Mouse (Mus musculus) intestine, embryonic 14.5 days (tissue): Measurements from ENCODE around the gene Sdhc. TPM values are rescaled to one million over a fixed set of nuclear protein-coding genes. Genes with fewer than 3 reads are reported as not detected.

Source experiments
- ATAC-seq: fragments of 200-750 bp; cut with Nextera tagmentation; replicated peaks from 2 replicates; pipeline ENCODE4 v1.8.0; 2017; ENCODE audit warnings: low read depth, moderate number of reproducible peaks, moderate TSS enrichment, moderate library complexity; ENCODE audit not compliant: low FRiP score, low TSS enrichment
- DNase-seq: peaks from one replicate; pipeline ENCODE4 v3.0.0-alpha.2; 2018; ENCODE audit warnings: low spot score
- H3K27ac ChIP-seq: fragments of 300-500 bp; sonication (generic); 2 replicates; pipeline ENCODE4 v1.5.1; 2014; ENCODE audit warnings: low read depth, mild to moderate bottlenecking, control low read depth
- H3K27me3 ChIP-seq: fragments of 300-500 bp; sonication (generic); replicated peaks from 2 replicates; pipeline ENCODE4 v1.6.1; 2014; ENCODE audit warnings: low read length, control low read depth; ENCODE audit not compliant: control insufficient read depth, insufficient read depth
- H3K36me3 ChIP-seq: fragments of 300-500 bp; sonication (generic); 2 replicates; pipeline ENCODE4 v1.6.1; 2014; ENCODE audit warnings: low read length, control low read depth; ENCODE audit not compliant: control insufficient read depth, insufficient read depth
- H3K4me1 ChIP-seq: fragments of 300-500 bp; sonication (generic); replicated peaks from 2 replicates; pipeline ENCODE4 v1.6.1; 2014; ENCODE audit warnings: low read length, control low read depth, mixed read lengths; ENCODE audit not compliant: control insufficient read depth, insufficient read depth
- H3K4me2 ChIP-seq: fragments of 300-500 bp; sonication (generic); 2 replicates; pipeline ENCODE4 v1.6.1; 2014; ENCODE audit warnings: low read length
- H3K4me3 ChIP-seq: fragments of 300-500 bp; sonication (generic); 2 replicates; pipeline ENCODE4 v1.5.1; 2014; ENCODE audit warnings: low read depth, low read length, control low read depth, mixed read lengths
- H3K9ac ChIP-seq: fragments of 300-500 bp; sonication (generic); 2 replicates; pipeline ENCODE4 v1.6.1; 2014; ENCODE audit warnings: mild to moderate bottlenecking, low read length
- H3K9me3 ChIP-seq: fragments of 300-500 bp; sonication (generic); 2 replicates; pipeline ENCODE4 v1.6.1; 2016; ENCODE audit warnings: low read length, control low read depth; ENCODE audit not compliant: control insufficient read depth
- WGBS: fragments of 180-500 bp; shearing (Covaris S2); extraction: QIAGEN DNeasy Blood & Tissue Kit; methylation state at CpG from one replicate; pipeline ENCODE4 v1.1.7; 2014; 5-methylcytosine and 5-hydroxymethylcytosine counted together
- polyA plus RNA-seq: library from polyadenylated mRNA; unstranded; fragments of >200 nt; fragmentation: Nextera tagmentation; extraction: Ambion mirVana; gene quantifications from 2 replicates; pipeline ENCODE4 v1.2.1, GENCODE M21; 2014

Gene Sdhc
- polyA plus RNA-seq: 341 and 347 TPM in 2 replicates

- under 1% methylated on average over 34 of the region's 34 CpGs for WGBS
- Histone ChIP-seq H3K27me3 (no peaks in the 10 kb centered on the region), H3K9ac (peak within 1 kb of the TSS; percentile 68), H3K4me3 (peak within 1 kb of the TSS; percentile 86), H3K9me3 (no peaks in the 10 kb centered on the region), H3K36me3 (peaks cover 8% of the 10 kb centered on the region), H3K4me1 (peaks cover 10% of the 10 kb centered on the region), H3K4me2 (peak within 1 kb of the TSS; percentile 78), H3K27ac (peak within 1 kb of the TSS; percentile 69; the same call in 1 of the 2 replicates)
- ATAC-seq: peak; percentile 97
- peak; percentile 99 for DNase-seq
Observed at GRCm38 (mm10) chr1:171149974-171150760, at the start of gene Sdhc, which contains the start of gene Mpz. TSS of gene Sdhc (minus strand) at chr1:171150603. TSS of gene Mpz (plus strand) at chr1:171150711.

DNA sequence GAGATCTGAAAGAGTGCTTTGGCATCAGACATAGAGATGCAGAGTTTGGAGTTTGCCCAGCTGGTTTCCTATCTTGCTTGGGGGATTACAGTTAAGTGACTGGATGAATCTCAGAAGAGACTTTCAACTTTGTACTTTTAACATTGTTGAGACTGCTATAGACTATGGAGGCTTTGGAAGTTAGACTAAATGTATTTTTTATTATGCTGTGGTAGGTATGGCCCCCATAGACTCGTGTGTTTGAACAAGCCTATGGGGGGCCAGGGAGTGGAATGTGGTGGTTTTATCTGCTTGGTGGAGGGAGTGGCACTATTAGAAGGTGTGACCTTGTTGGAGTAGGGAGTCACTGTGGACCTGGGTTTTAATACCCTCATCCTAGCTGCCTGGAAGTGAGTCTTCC lies 49.1 kb upstream of the Sdhc start:
- no peak overlapping the region for H3K9ac ChIP-seq
- no peak for DNase-seq
- no peak overlapping the region for H3K4me3 ChIP-seq
- 50% methylated on average over 1 of the region's 1 CpGs for WGBS
- H3K27me3 ChIP-seq: peaks cover 23% of the 10 kb centered on the region
- H3K27ac ChIP-seq: no peak overlapping the region
- H3K9me3 ChIP-seq: no peaks in the 10 kb centered on the region
- H3K4me1 ChIP-seq: peaks cover 6% of the 10 kb centered on the region; the same call in 1 of the 2 replicates
- H3K4me2 ChIP-seq: no peak overlapping the region
- ATAC-seq: no peak
- no peaks in the 10 kb centered on the region for H3K36me3 ChIP-seq

DNA sequence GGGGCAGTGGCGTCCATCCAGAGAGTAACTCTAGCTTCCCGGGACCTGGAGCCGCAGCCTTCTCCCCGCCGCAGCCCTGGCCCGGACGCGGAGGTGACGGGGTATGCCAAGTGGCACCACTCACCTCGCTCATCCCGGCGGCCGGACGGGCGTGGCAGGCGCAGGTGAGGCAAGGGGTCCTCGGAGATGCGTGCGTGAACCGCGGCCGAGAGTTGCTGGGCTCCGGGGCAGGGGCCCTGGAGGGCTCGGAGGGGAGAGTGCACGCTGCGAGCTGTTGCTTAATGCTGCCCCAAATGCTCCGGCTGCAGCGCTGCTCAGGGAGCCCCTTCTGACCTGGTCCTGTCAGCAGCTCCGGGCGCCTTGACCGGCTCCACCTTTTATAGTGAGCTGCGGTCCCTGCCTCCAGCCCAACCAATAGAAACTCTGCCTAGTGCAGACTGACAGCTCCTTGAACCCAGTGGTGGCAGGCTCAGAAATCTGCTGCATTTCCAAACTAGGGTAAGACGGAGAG lies 45.5 kb upstream of the Sdhc start, which contains the start of gene Pcp4l1:
Gene Pcp4l1 (minus strand): TSS at position 382 of the 511 bp plus-strand sequence.
- Histone ChIP-seq H3K9me3 (no peaks in the 10 kb centered on the region), H3K36me3 (no peaks in the 10 kb centered on the region), H3K4me1 (peaks cover 29% of the 10 kb centered on the region), H3K9ac (peak within 1 kb of the TSS; percentile 36), H3K4me2 (peak within 1 kb of the TSS; percentile 94), H3K4me3 (peak within 1 kb of the TSS; percentile 50), H3K27me3 (peaks cover 33% of the 10 kb centered on the region), H3K27ac (no peak within 1 kb of the TSS)
- WGBS: under 1% methylated on average over 33 of the region's 33 CpGs
- ATAC-seq (peak; percentile 80), DNase-seq (peak; percentile 75)

- Histone ChIP-seq H3K4me1 (peaks cover 29% of the 10 kb centered on the region), H3K27ac (no peak overlapping the region), H3K4me3 (peak overlapping the region; percentile 50), H3K27me3 (peaks cover 33% of the 10 kb centered on the region), H3K9ac (peak overlapping the region; percentile 36; the same call in 1 of the 2 replicates), H3K36me3 (no peaks in the 10 kb centered on the region), H3K4me2 (peak overlapping the region; percentile 94), H3K9me3 (no peaks in the 10 kb centered on the region)
- WGBS: 13% methylated on average over 20 of the region's 20 CpGs
- ATAC-seq: no peak
- DNase-seq: no peak
Observed at GRCm38 (mm10) chr1:171195046-171195822, 44.8 kb upstream of the Sdhc start.

DNA sequence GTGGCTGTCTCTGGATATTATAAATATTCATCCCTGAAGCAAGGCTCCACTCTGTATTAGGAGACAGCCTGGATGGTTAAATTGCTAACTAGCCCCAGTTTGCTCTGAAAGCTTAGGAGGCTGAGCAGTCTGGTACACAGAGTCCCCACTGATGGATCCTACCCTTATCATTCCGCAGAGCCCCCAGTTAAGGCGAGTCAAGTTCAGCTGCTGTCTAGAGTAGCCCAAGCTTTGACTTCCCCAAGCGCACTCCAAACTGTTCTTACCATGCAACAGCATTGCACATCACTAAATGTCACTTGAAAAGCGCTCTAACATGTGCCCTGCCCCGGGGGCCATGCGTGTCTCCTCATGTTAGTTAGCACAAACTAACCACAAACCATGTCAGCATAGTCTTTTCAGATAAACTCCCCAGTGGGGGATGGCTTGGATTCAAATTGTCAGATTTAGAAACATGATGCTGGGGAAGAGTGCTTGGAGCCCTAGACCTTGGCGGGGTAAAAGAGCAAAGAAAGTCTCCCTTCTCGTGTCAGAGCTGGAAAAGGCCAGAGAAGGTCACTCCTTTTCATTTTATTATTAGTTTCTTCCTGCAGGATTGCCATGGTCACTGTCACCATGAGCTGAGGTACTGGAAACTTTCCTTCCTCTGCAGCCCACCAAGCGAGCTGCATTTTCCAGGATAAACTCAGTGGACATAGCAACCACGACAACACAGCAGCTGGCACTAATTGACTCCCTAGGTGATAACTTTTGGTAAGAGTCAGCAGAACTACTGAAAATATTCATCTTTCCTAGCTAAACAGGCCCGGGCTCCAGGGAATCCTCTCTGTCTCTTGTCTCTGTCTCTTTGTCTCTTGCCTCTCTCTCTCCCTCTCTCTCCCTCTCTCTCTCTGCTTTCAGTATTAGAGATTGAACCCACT lies 43.8 kb upstream of the Sdhc start:
- no peak for DNase-seq
- Histone ChIP-seq H3K9ac (no peak overlapping the region), H3K27ac (no peak overlapping the region), H3K36me3 (no peaks in the 10 kb centered on the region), H3K4me1 (peaks cover 36% of the 10 kb centered on the region), H3K4me2 (peak overlapping the region; percentile 51), H3K27me3 (peaks cover 33% of the 10 kb centered on the region), H3K9me3 (no peaks in the 10 kb centered on the region), H3K4me3 (peak overlapping the region; percentile 27; the same call in 1 of the 2 replicates)
- WGBS: 25% methylated on average over 11 of the region's 11 CpGs
- ATAC-seq: no peak

DNA sequence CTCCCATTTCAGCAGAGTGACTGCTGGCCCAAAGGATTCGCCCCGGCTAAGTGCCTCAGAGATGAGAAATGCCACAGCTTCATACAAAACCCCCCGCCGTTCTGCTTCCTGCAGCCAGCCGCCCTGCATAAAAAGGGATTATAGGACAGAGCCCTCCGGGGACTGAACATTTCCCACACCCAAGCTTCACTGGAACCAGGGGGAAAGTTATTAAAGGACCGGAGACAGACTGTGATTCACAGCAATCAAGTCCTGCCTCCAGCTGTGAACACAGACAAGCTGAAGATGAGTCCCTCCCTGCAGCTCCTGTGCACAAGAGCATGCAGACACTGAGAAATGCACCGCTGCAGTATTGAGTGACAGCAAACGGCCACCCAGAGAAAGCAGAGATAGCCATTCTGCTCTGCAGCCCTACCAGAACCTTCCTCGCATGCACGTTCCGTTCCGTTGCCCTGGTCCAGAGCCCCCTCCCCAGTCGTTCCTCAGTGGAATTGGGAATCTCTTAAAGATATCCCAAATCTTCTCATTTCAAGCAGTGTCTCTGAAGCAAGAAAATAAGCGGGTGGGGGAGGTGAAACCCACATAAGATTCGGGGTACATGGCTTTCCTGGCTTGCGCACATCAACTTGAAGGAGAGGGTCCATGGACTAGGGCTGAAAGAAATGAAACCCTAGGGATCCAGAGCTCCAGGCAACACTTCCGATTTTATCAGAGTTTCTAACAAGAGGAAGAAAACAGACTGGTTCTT lies 42.9 kb upstream of the Sdhc start:
- H3K4me3 ChIP-seq: peak overlapping the region; percentile 27
- 8% methylated on average over 18 of the region's 18 CpGs for WGBS
- peaks cover 33% of the 10 kb centered on the region for H3K27me3 ChIP-seq
- H3K36me3 ChIP-seq: no peaks in the 10 kb centered on the region
- no peak for DNase-seq
- H3K27ac ChIP-seq: peak overlapping the region; percentile 43; the same call in 1 of the 2 replicates
- peak overlapping the region; percentile 51 for H3K4me2 ChIP-seq
- ATAC-seq: no peak
- peaks cover 43% of the 10 kb centered on the region for H3K4me1 ChIP-seq
- H3K9me3 ChIP-seq: no peaks in the 10 kb centered on the region
- H3K9ac ChIP-seq: no peak overlapping the region

DNA sequence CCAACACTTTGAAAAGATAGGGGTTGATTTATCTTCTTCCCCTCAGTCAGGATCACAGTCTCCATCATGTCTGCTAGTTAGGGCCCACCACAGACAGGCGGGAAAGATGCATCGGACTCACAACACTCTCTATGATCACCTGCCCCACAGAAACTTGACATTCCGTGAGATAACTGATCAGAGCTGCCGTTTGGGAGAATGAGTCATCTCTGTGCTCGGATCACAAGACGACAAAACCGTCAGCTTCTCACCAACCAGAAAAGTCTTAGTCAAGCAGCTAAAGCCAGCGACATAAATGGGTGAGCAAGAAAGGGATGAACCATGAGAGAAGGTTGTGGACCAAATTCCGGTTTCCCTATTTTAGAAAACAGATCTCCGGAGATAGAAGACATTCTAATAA lies 41.9 kb upstream of the Sdhc start:
- 46% methylated on average over 10 of the region's 10 CpGs for WGBS
- DNase-seq (no peak), ATAC-seq (no peak)
- no peak overlapping the region for H3K4me3 ChIP-seq
- no peak overlapping the region; the same call in 1 of the 2 replicates for H3K4me2 ChIP-seq
- H3K27ac ChIP-seq: no peak overlapping the region
- H3K27me3 ChIP-seq: peaks cover 33% of the 10 kb centered on the region
- H3K4me1 ChIP-seq: peaks cover 43% of the 10 kb centered on the region
- no peaks in the 10 kb centered on the region for H3K36me3 ChIP-seq
- H3K9ac ChIP-seq: no peak overlapping the region
- H3K9me3 ChIP-seq: no peaks in the 10 kb centered on the region
